Mouse (Mus musculus) megakaryocyte, embryonic 14.5 days (primary cell): ENCODE measurements around the gene Ap1s3.

ENCODE experiments used
- FLI1 ChIP-seq: IDR thresholded peaks from 2 replicates; pipeline ENCODE4 v1.6.1; 2012; ENCODE audit warnings: low read length, inconsistent platforms, mixed read lengths
- GATA1 ChIP-seq: IDR thresholded peaks from 3 replicates; pipeline ENCODE4 v1.6.1; 2012; ENCODE audit warnings: mixed read lengths, low read length, inconsistent platforms, borderline replicate concordance

DNA sequence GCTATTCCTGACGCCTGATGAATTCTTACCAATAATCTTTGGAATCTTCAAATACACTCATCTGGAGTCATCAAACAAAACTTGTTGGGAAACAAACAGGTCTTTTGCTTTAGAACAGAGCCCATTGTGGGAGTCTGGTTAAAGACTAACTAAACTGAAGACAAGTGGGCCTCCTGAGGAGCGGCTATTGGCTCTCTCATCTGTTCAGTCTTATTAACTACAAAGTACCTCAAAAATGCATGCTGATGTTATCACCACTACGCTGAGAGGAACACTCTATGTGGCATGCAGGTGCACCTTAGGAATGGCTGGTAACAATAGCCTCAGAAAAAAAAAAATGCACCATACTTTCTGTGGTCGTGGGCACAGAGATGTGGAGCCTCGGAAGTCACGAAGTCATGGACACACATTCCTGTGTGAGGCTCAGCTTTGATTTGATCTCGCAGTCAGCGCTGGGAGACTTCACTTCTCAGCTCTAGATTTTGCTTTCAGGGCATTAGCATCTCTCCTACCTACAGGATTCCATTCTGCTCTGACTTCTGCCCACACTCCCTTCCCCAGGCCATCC, 6.4 kb upstream of the Ap1s3 start:
- TF ChIP-seq FLI1 (no peak), GATA1 (no peak)
